Mouse (Mus musculus) bone marrow macrophage, adult 2 months (primary cell): ENCODE results near the gene Ccdc92b. TPM values are rescaled to one million over a fixed set of nuclear protein-coding genes. Genes with fewer than 3 reads are reported as not detected.

Source experiments
- H3K27ac ChIP-seq: 2 replicates; pipeline ENCODE4 v1.5.1; 2012; ENCODE audit warnings: low read depth, low read length; ENCODE audit not compliant: insufficient read depth
- H3K4me1 ChIP-seq: 2 replicates; pipeline ENCODE4 v1.6.1; 2012; ENCODE audit warnings: low read length; ENCODE audit not compliant: control insufficient read depth, insufficient read depth
- H3K4me3 ChIP-seq: 2 replicates; pipeline ENCODE4 v1.5.1; 2012; ENCODE audit warnings: mild to moderate bottlenecking, low read length, moderate library complexity; ENCODE audit not compliant: insufficient read depth
- CTCF ChIP-seq: IDR thresholded peaks from 2 replicates; pipeline ENCODE4 v1.5.1; 2012; ENCODE audit warnings: low read depth, mild to moderate bottlenecking, low read length, moderate library complexity
- POLR2A ChIP-seq: IDR thresholded peaks from 2 replicates; pipeline ENCODE4 v1.6.1; 2012; ENCODE audit warnings: mild to moderate bottlenecking, low read depth, low read length, borderline replicate concordance
- polyA plus RNA-seq: library from polyadenylated mRNA; stranded (reverse); fragments of >200 nt; gene quantifications from 2 replicates; pipeline ENCODE4 v1.2.4, GENCODE M21; 2012; ENCODE audit not compliant: missing spikeins, insufficient read depth, insufficient read length

The Ccdc92b gene
- polyA plus RNA-seq, 1 experiment: 0.50 TPM

GRCm38 (mm10) chr11:74666284-74666652 lies 46.9 kb downstream of the Ccdc92b start:
- no peak overlapping the region for H3K4me3 ChIP-seq
- no peak overlapping the region for H3K27ac ChIP-seq
- peaks cover 28% of the 10 kb centered on the region for H3K4me1 ChIP-seq
- TF ChIP-seq CTCF: no peak
- TF ChIP-seq POLR2A: no peak

DNA sequence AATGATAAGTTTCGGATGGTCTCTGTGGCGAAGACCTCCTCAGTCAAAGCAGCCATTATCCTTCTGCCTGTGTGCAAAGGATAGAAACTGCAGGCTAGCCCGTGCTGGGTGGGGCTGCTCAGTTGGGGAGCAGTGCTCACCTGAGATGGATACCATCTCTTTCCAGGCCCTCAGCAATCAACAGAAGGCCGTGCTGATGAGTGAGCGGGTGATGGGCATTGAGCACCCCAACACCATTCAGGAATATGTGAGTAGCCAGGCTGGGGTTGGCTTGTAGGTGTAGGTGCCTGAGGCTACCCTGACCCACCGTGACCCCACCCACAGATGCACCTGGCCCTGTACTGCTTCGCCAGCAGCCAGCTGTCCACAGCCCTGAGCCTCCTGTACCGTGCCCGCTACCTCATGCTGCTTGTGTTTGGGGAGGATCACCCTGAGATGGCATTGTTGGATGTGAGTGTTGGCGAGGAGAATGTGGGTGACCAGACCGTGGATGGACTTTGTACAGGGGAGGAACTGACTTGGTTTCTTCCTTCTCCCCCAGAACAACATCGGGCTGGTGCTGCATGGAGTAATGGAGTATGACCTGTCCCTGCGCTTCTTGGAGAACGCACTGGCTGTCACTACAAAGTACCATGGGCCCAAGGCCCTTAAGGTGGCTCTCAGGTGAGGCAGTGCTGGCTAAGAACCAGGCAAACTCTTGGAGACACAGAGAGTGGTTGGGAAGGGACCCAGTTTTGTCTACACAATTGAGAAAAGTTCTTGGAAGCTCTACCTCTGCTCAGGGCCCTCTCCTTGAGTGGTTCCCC lies 47.6 kb downstream of the Ccdc92b start:
- H3K4me1 ChIP-seq: peaks cover 26% of the 10 kb centered on the region
- H3K27ac ChIP-seq: no peak overlapping the region
- TF ChIP-seq POLR2A: no peak
- no peak for TF ChIP-seq CTCF
- H3K4me3 ChIP-seq: no peak overlapping the region

DNA sequence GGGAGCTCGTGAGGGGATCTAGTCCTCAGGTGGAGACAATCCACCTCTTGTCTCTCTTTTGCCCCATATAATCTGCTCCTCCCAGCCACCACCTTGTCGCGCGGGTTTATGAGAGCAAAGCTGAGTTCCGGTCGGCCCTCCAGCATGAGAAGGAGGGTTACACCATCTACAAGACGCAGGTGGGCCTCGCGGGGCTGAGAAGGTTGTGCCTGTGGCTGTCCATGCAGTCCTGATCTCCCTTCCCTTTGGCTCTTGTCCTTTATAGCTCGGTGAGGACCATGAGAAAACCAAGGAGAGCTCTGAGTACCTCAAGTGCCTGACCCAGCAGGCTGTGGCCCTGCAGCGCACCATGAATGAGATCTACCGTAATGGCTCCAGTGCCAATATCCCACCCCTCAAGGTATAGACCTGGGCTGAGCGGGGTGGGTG lies 48.2 kb downstream of the Ccdc92b start:
- H3K4me1 ChIP-seq: peaks cover 20% of the 10 kb centered on the region

GRCm38 (mm10) chr11:74668466-74668865 lies 49.1 kb downstream of the Ccdc92b start:
- H3K4me1 ChIP-seq: peaks cover 12% of the 10 kb centered on the region
- H3K27ac ChIP-seq: no peak overlapping the region
- H3K4me3 ChIP-seq: no peak overlapping the region
- TF ChIP-seq POLR2A: no peak
- TF ChIP-seq CTCF: no peak

More for the DNA sequence above, 48.2 kb downstream of the Ccdc92b start:
- no peak for TF ChIP-seq POLR2A
- TF ChIP-seq CTCF: no peak
- Histone ChIP-seq H3K27ac (no peak overlapping the region), H3K4me3 (no peak overlapping the region)

DNA sequence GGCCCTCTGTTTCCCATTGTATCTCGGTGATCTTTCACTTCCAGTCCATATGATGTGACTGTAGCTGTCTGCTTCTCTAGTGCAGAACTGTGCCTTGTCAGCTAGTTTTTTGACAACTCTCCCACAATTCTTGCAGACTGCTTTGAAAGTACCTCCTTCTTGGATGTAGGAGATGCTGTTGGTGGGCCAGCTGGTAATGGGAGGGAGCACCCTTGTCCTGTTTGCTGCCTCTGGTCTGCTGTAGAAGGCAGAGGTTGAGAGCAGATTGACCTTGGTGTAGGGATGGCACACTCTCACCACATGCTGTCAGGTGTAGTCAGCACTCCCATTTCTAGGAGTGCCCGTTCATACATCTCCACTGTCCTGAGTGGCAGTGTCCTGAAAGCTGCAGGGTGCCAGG lies 49.6 kb downstream of the Ccdc92b start:
- TF ChIP-seq CTCF: no peak
- no peak for TF ChIP-seq POLR2A
- Histone ChIP-seq H3K27ac (no peak overlapping the region), H3K4me1 (peaks cover 7% of the 10 kb centered on the region), H3K4me3 (no peak overlapping the region)

- Histone ChIP-seq H3K4me3 (no peak overlapping the region), H3K27ac (no peak overlapping the region), H3K4me1 (no peaks in the 10 kb centered on the region)
- TF ChIP-seq CTCF (no peak), POLR2A (no peak)
Observed at GRCm38 (mm10) chr11:74670151-74670550, 50.7 kb downstream of the Ccdc92b start.

GRCm38 (mm10) chr11:74671013-74671412 lies 51.6 kb downstream of the Ccdc92b start:
- Histone ChIP-seq H3K4me1 (no peaks in the 10 kb centered on the region), H3K27ac (no peak overlapping the region), H3K4me3 (no peak overlapping the region)
- no peak for TF ChIP-seq CTCF
- no peak for TF ChIP-seq POLR2A

- Histone ChIP-seq H3K4me1 (no peaks in the 10 kb centered on the region), H3K4me3 (no peak overlapping the region), H3K27ac (no peak overlapping the region)
- TF ChIP-seq CTCF (no peak), POLR2A (no peak)
Observed at GRCm38 (mm10) chr11:74671839-74672238, 52.4 kb downstream of the Ccdc92b start.

- Histone ChIP-seq H3K4me3 (no peak overlapping the region), H3K27ac (no peak overlapping the region), H3K4me1 (no peaks in the 10 kb centered on the region)
- TF ChIP-seq POLR2A (no peak), CTCF (no peak)
Observed at GRCm38 (mm10) chr11:74672901-74673513, 53.6 kb downstream of the Ccdc92b start.

- H3K4me1 ChIP-seq: no peaks in the 10 kb centered on the region
- H3K4me3 ChIP-seq: no peak overlapping the region
- TF ChIP-seq POLR2A: no peak
- no peak for TF ChIP-seq CTCF
- H3K27ac ChIP-seq: no peak overlapping the region
Observed at GRCm38 (mm10) chr11:74673561-74673960, 54.2 kb downstream of the Ccdc92b start.

DNA sequence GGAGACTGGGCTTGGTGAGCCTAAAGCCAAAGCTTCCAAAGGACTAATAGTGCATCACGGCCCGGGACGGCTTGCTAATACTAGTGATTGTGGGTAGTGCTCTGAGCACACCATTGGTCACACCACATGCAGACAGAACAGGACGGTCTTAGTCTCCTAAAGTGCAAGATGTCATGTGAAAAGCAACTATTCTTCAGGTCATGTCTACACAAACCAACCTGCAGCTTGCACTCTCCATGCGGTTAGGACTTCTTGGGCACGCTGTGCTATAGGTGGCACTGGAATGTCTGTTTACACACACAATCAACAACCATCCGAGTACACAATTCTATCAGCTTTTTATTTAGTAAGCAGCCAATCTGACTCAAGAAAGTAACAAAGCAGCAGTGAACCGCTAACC lies 55.3 kb downstream of the Ccdc92b start:
- TF ChIP-seq CTCF (no peak), POLR2A (no peak)
- Histone ChIP-seq H3K4me1 (no peaks in the 10 kb centered on the region), H3K4me3 (no peak overlapping the region), H3K27ac (no peak overlapping the region)
